Mouse (Mus musculus) midbrain, embryonic 14.5 days (tissue): ENCODE data around the gene Itgb5. TPM values are rescaled to one million over a fixed set of nuclear protein-coding genes. Genes with fewer than 3 reads are reported as not detected.

Source experiments
- ATAC-seq: fragments of 200-750 bp; cut with Nextera tagmentation; 2 replicates; pipeline ENCODE4 v1.8.0; 2017; ENCODE audit warnings: moderate number of reproducible peaks, moderate library complexity; ENCODE audit not compliant: low FRiP score, low TSS enrichment
- DNase-seq: peaks from one replicate; pipeline ENCODE4 v3.0.0-alpha.2; 2015
- H3K27ac ChIP-seq: fragments of 300-500 bp; sonication (generic); replicated peaks from 2 replicates; pipeline ENCODE4 v1.5.1; 2014; ENCODE audit warnings: mild to moderate bottlenecking, low read depth, low read length, moderate library complexity
- H3K27me3 ChIP-seq: fragments of 300-500 bp; sonication (generic); 2 replicates; pipeline ENCODE4 v1.6.1; 2014; ENCODE audit warnings: low read length, control low read depth, mixed read lengths; ENCODE audit not compliant: control insufficient read depth, insufficient read depth
- H3K36me3 ChIP-seq: fragments of 300-500 bp; sonication (generic); 2 replicates; pipeline ENCODE4 v1.6.1; 2014; ENCODE audit warnings: low read length, control low read depth; ENCODE audit not compliant: control insufficient read depth, insufficient read depth
- H3K4me1 ChIP-seq: fragments of 300-500 bp; sonication (generic); 2 replicates; pipeline ENCODE4 v1.6.1; 2014; ENCODE audit warnings: mild to moderate bottlenecking, antibody characterized with exemption, low read length, control low read depth; ENCODE audit not compliant: control insufficient read depth, insufficient read depth
- H3K4me2 ChIP-seq: fragments of 300-500 bp; sonication (generic); 2 replicates; pipeline ENCODE4 v1.6.1; 2014; ENCODE audit warnings: mild to moderate bottlenecking, low read length, moderate library complexity
- H3K4me3 ChIP-seq: fragments of 300-500 bp; sonication (generic); replicated peaks from 2 replicates; pipeline ENCODE4 v1.5.1; 2014; ENCODE audit warnings: low read depth, low read length
- H3K9ac ChIP-seq: fragments of 300-500 bp; sonication (generic); replicated peaks from 2 replicates; pipeline ENCODE4 v1.6.1; 2014; ENCODE audit warnings: mild to moderate bottlenecking, low read length, moderate library complexity
- H3K9me3 ChIP-seq: fragments of 300-500 bp; sonication (generic); 2 replicates; pipeline ENCODE4 v1.6.1; 2016; ENCODE audit warnings: low read length, control low read depth, mixed read lengths; ENCODE audit not compliant: control insufficient read depth
- WGBS: fragments of 180-500 bp; shearing (Covaris S2); extraction: QIAGEN DNeasy Blood & Tissue Kit; methylation state at CpG from one replicate; pipeline ENCODE4 v1.1.7; 2014; 5-methylcytosine and 5-hydroxymethylcytosine counted together
- polyA plus RNA-seq: library from polyadenylated mRNA; unstranded; fragments of >200 nt; fragmentation: Nextera tagmentation; extraction: Ambion mirVana; gene quantifications from 2 replicates; pipeline ENCODE4 v1.2.1, GENCODE M21; 2014

The Itgb5 gene
- polyA plus RNA-seq, 1 experiment from 2014 or later = 19.3 TPM

GRCm38 (mm10) chr16:33950386-33950785, 120.9 kb downstream of the Itgb5 start:
- no peak overlapping the region for H3K4me3 ChIP-seq
- DNase-seq (no peak), ATAC-seq (no peak)
- no peak overlapping the region for H3K27ac ChIP-seq
- WGBS = 89% methylated on average over 6 of the region's 6 CpGs
- no peaks in the 10 kb centered on the region for H3K27me3 ChIP-seq
- no peaks in the 10 kb centered on the region for H3K4me1 ChIP-seq
- peaks cover 21% of the 10 kb centered on the region for H3K36me3 ChIP-seq
- no peak overlapping the region for H3K4me2 ChIP-seq
- no peak overlapping the region for H3K9ac ChIP-seq
- no peaks in the 10 kb centered on the region for H3K9me3 ChIP-seq

- no peaks in the 10 kb centered on the region for H3K27me3 ChIP-seq
- ATAC-seq (no peak; the same call in 1 of the 2 replicates), DNase-seq (peak; percentile 90)
- no peak overlapping the region for H3K4me2 ChIP-seq
- no peak overlapping the region for H3K27ac ChIP-seq
- 39% methylated on average over 4 of the region's 4 CpGs for WGBS
- H3K9ac ChIP-seq = no peak overlapping the region
- H3K36me3 ChIP-seq = peaks cover 26% of the 10 kb centered on the region
- H3K4me3 ChIP-seq = no peak overlapping the region
- H3K4me1 ChIP-seq = no peaks in the 10 kb centered on the region
- H3K9me3 ChIP-seq = no peaks in the 10 kb centered on the region
These were observed 121.4 kb downstream of the Itgb5 start for GRCm38 (mm10) chr16:33950830-33951229.

- peaks cover 46% of the 10 kb centered on the region for H3K36me3 ChIP-seq
- no peaks in the 10 kb centered on the region for H3K4me1 ChIP-seq
- WGBS = 87% methylated on average over 4 of the region's 4 CpGs
- DNase-seq = no peak
- H3K4me2 ChIP-seq = no peak overlapping the region
- H3K27ac ChIP-seq = no peak overlapping the region
- no peak overlapping the region for H3K4me3 ChIP-seq
- no peak overlapping the region for H3K9ac ChIP-seq
- no peaks in the 10 kb centered on the region for H3K27me3 ChIP-seq
- H3K9me3 ChIP-seq = no peaks in the 10 kb centered on the region
- ATAC-seq = no peak
These were observed 123.5 kb downstream of the Itgb5 start for GRCm38 (mm10) chr16:33953008-33953407.

GRCm38 (mm10) chr16:33954793-33955192, 125.3 kb downstream of the Itgb5 start:
- H3K4me1 ChIP-seq = no peaks in the 10 kb centered on the region
- no peaks in the 10 kb centered on the region for H3K9me3 ChIP-seq
- peaks cover 63% of the 10 kb centered on the region for H3K36me3 ChIP-seq
- no peak overlapping the region for H3K27ac ChIP-seq
- no peak overlapping the region for H3K4me2 ChIP-seq
- ATAC-seq (no peak), DNase-seq (no peak)
- WGBS = 96% methylated on average over 1 of the region's 1 CpGs
- no peak overlapping the region for H3K4me3 ChIP-seq
- no peaks in the 10 kb centered on the region for H3K27me3 ChIP-seq
- no peak overlapping the region for H3K9ac ChIP-seq

- H3K4me3 ChIP-seq = no peak overlapping the region
- no peaks in the 10 kb centered on the region for H3K9me3 ChIP-seq
- no peak overlapping the region for H3K27ac ChIP-seq
- ATAC-seq = no peak
- 93% methylated on average over 6 of the region's 6 CpGs for WGBS
- no peaks in the 10 kb centered on the region for H3K27me3 ChIP-seq
- H3K36me3 ChIP-seq = peaks cover 47% of the 10 kb centered on the region
- H3K9ac ChIP-seq = no peak overlapping the region
- DNase-seq = no peak
- H3K4me1 ChIP-seq = peaks cover 11% of the 10 kb centered on the region; the same call in 1 of the 2 replicates
- H3K4me2 ChIP-seq = no peak overlapping the region
These were observed 134.0 kb downstream of the Itgb5 start for GRCm38 (mm10) chr16:33963509-33963908.

GRCm38 (mm10) chr16:33965878-33966537, 136.5 kb downstream of the Itgb5 start:
- DNase-seq (peak; percentile 31), ATAC-seq (peak; percentile 44; the same call in 1 of the 2 replicates)
- H3K9ac ChIP-seq = peak overlapping the region; percentile 72
- H3K4me2 ChIP-seq = peak overlapping the region; percentile 63
- peak overlapping the region; percentile 77 for H3K4me3 ChIP-seq
- peaks cover 11% of the 10 kb centered on the region; the same call in 1 of the 2 replicates for H3K4me1 ChIP-seq
- H3K36me3 ChIP-seq = peaks cover 23% of the 10 kb centered on the region
- no peaks in the 10 kb centered on the region for H3K27me3 ChIP-seq
- H3K9me3 ChIP-seq = no peaks in the 10 kb centered on the region
- 18% methylated on average over 15 of the region's 15 CpGs for WGBS
- no peak overlapping the region for H3K27ac ChIP-seq

- H3K27me3 ChIP-seq = no peaks in the 10 kb centered on the region
- peak; percentile 95 for DNase-seq
- H3K4me2 ChIP-seq = peak within 1 kb of the TSS; percentile 63
- peaks cover 11% of the 10 kb centered on the region; the same call in 1 of the 2 replicates for H3K4me1 ChIP-seq
- H3K27ac ChIP-seq = peak within 1 kb of the TSS; percentile 10
- no peaks in the 10 kb centered on the region for H3K9me3 ChIP-seq
- peak within 1 kb of the TSS; percentile 72 for H3K9ac ChIP-seq
- 1% methylated on average over 44 of the region's 44 CpGs for WGBS
- ATAC-seq = peak; percentile 92
- H3K4me3 ChIP-seq = peak within 1 kb of the TSS; percentile 77
- H3K36me3 ChIP-seq = peaks cover 16% of the 10 kb centered on the region
These were observed 137.2 kb downstream of the Itgb5 start, which contains the start of gene Umps for GRCm38 (mm10) chr16:33966538-33967282. TSS of gene Umps (minus strand) at chr16:33967038.

GRCm38 (mm10) chr16:33967283-33967640, 137.8 kb downstream of the Itgb5 start:
- ATAC-seq (peak; percentile 18; the same call in 1 of the 2 replicates), DNase-seq (no peak)
- WGBS = 73% methylated on average over 2 of the region's 2 CpGs
- H3K27me3 ChIP-seq = no peaks in the 10 kb centered on the region
- peak overlapping the region; percentile 77 for H3K4me3 ChIP-seq
- H3K9ac ChIP-seq = peak overlapping the region; percentile 72; the same call in 1 of the 2 replicates
- H3K36me3 ChIP-seq = peaks cover 11% of the 10 kb centered on the region
- peak overlapping the region; percentile 10; the same call in 1 of the 2 replicates for H3K27ac ChIP-seq
- no peaks in the 10 kb centered on the region for H3K9me3 ChIP-seq
- peaks cover 11% of the 10 kb centered on the region; the same call in 1 of the 2 replicates for H3K4me1 ChIP-seq
- H3K4me2 ChIP-seq = peak overlapping the region; percentile 63
